Mouse (Mus musculus): ENCODE results near the gene Lce1m. TPM values are rescaled to one million over a fixed set of nuclear protein-coding genes. Genes with fewer than 3 reads are reported as not detected.

Lce1m gene
- total RNA-seq, 2 experiments from 2014 or later: not detected

Other genes starting within 250 kb of the Lce1m start
- not detected in 2 replicates for gene Lce1i, start 240.2 kb downstream of the Lce1m start, total RNA-seq (2015; ENCODE audit: low replicate concordance)
- gene Lce1i, start 240.2 kb downstream of the Lce1m start, total RNA-seq (2017; ENCODE audit: low replicate concordance): not detected in 2 replicates
- not detected in 2 replicates for gene Lce1j, start 228.5 kb downstream of the Lce1m start, total RNA-seq (2015; ENCODE audit: low replicate concordance)
- gene Lce1j, start 228.5 kb downstream of the Lce1m start, total RNA-seq (2017; ENCODE audit: low replicate concordance): not detected in 2 replicates
- gene Lce1k, start 211.2 kb downstream of the Lce1m start, total RNA-seq (2015; ENCODE audit: low replicate concordance): not detected in 2 replicates
- gene Lce1k, start 211.2 kb downstream of the Lce1m start, total RNA-seq (2017; ENCODE audit: low replicate concordance): not detected in 2 replicates
- gene Kprp, start 191.8 kb downstream of the Lce1m start, total RNA-seq (2015; ENCODE audit: low replicate concordance): not detected in 2 replicates
- gene Kprp, start 191.8 kb downstream of the Lce1m start, total RNA-seq (2017; ENCODE audit: low replicate concordance): not detected in 2 replicates
- not detected in 2 replicates for gene Lce1l, start 167.8 kb downstream of the Lce1m start, total RNA-seq (2015; ENCODE audit: low replicate concordance)
- gene Lce1l, start 167.8 kb downstream of the Lce1m start, total RNA-seq (2017; ENCODE audit: low replicate concordance): not detected in 2 replicates
- not detected in 2 replicates for gene 2310050C09Rik, start 148.8 kb downstream of the Lce1m start, total RNA-seq (2015; ENCODE audit: low replicate concordance)
- not detected in 2 replicates for gene 2310050C09Rik, start 148.8 kb downstream of the Lce1m start, total RNA-seq (2017; ENCODE audit: low replicate concordance)
- not detected in 2 replicates for gene Lce3a, start 92.8 kb downstream of the Lce1m start, total RNA-seq (2015; ENCODE audit: low replicate concordance)
- gene Lce3a, start 92.8 kb downstream of the Lce1m start, total RNA-seq (2017; ENCODE audit: low replicate concordance): not detected in 2 replicates
- gene Lce3b, start 86.1 kb downstream of the Lce1m start, total RNA-seq (2015; ENCODE audit: low replicate concordance): not detected in 2 replicates
- gene Lce3b, start 86.1 kb downstream of the Lce1m start, total RNA-seq (2017; ENCODE audit: low replicate concordance): not detected in 2 replicates
- not detected in 2 replicates for gene Lce3c, start 74.6 kb downstream of the Lce1m start, total RNA-seq (2015; ENCODE audit: low replicate concordance)
- not detected in 2 replicates for gene Lce3c, start 74.6 kb downstream of the Lce1m start, total RNA-seq (2017; ENCODE audit: low replicate concordance)
- not detected in 2 replicates for gene Lce3d, start 61.7 kb downstream of the Lce1m start, total RNA-seq (2015; ENCODE audit: low replicate concordance)
- not detected in 2 replicates for gene Lce3d, start 61.7 kb downstream of the Lce1m start, total RNA-seq (2017; ENCODE audit: low replicate concordance)
- not detected in 2 replicates for gene Lce3e, start 52.0 kb downstream of the Lce1m start, total RNA-seq (2015; ENCODE audit: low replicate concordance)
- not detected in 2 replicates for gene Lce3e, start 52.0 kb downstream of the Lce1m start, total RNA-seq (2017; ENCODE audit: low replicate concordance)
- not detected in 2 replicates for gene Lce3f, start 26.8 kb downstream of the Lce1m start, total RNA-seq (2015; ENCODE audit: low replicate concordance)
- gene Lce3f, start 26.8 kb downstream of the Lce1m start, total RNA-seq (2017; ENCODE audit: low replicate concordance): not detected in 2 replicates
- gene Crct1, start 3.4 kb downstream of the Lce1m start, total RNA-seq (2015; ENCODE audit: low replicate concordance): not detected in 2 replicates
- not detected in 2 replicates for gene Crct1, start 3.4 kb downstream of the Lce1m start, total RNA-seq (2017; ENCODE audit: low replicate concordance)
- gene Gm4858, start 49.8 kb upstream of the Lce1m start, total RNA-seq (2015; ENCODE audit: low replicate concordance): not detected in 2 replicates
- gene Gm4858, start 49.8 kb upstream of the Lce1m start, total RNA-seq (2017; ENCODE audit: low replicate concordance): not detected in 2 replicates
- not detected in 2 replicates for gene Crnn, start 125.7 kb upstream of the Lce1m start, total RNA-seq (2015; ENCODE audit: low replicate concordance)
- gene Crnn, start 125.7 kb upstream of the Lce1m start, total RNA-seq (2017; ENCODE audit: low replicate concordance): not detected in 2 replicates
- not detected in 2 replicates for gene Flg2, start 178.2 kb upstream of the Lce1m start, total RNA-seq (2015; ENCODE audit: low replicate concordance)
- gene Flg2, start 178.2 kb upstream of the Lce1m start, total RNA-seq (2017; ENCODE audit: low replicate concordance): not detected in 2 replicates